Mouse (Mus musculus): ENCODE results near the gene Cdk20. TPM values are rescaled to one million over a fixed set of nuclear protein-coding genes. Genes with fewer than 3 reads are reported as not detected.

Gene Cdk20
- polyA plus RNA-seq (2012; rRNA removed) = 5.4 and 5.8 TPM in 2 replicates

DNA sequence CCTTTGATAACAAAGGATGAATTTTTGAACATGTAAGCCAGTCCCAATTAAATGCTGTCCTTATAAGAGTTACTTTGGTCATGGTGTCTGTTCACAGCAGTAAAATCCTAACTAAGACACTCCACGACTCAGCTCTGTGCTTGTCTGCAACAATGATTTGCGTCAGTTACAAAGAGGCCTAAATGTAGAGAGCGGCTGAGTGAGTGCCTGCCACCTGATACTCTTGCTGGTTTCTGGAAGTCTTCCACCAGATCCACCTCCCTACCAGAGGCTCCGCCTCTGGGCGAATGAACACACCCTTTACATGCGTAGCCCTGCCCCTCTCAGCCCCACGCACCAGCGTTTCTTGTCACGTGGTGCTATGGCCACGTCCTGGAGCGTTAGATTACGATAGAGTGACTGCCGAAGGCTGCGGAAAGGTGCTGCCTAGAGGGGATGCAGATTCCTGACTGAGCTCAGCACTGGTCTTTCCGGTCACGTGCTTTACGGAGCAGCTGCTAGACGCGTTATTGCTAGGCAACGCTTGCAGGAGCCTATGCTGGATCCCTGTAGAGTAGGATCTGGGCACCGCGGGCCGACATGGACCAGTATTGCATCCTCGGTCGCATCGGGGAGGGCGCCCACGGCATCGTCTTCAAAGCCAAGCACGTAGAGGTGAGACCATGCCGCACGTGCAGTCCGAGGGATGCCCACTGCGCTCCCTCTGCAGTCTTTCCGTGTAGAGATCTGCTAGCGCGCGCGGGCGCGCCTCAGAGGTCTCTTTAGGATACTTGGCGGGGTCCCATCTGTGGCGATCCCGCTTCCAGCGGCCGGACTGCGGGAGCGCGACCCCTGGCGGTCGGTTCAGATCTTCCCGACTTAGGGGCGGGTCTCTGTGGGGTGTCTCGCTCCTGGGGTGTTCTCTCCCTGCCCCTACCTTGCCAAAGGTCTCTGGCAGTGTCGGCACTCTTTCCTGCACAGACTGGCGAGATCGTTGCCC lies at the start of gene Cdk20:
Gene Cdk20, plus strand, starts transcription at position 298 of the 979 bp plus-strand sequence.
- Histone ChIP-seq H3K27me3 (ENCODE audit: control insufficient read depth, insufficient read depth, low read length) (no peaks in the 10 kb centered on the region), H3K4me3 (ENCODE audit: low read depth, low read length) (peak within 1 kb of the TSS; percentile 71), H3K27ac (ENCODE audit: insufficient read depth, low read depth, low read length) (peak within 1 kb of the TSS; percentile 53), H3K36me3 (ENCODE audit: control insufficient read depth, insufficient read depth, low read length) (no peaks in the 10 kb centered on the region), H3K4me1 (ENCODE audit: control insufficient read depth, insufficient read depth, insufficient read length, low read length) (peaks cover 2% of the 10 kb centered on the region; the same call in 1 of the 2 replicates)
- TF ChIP-seq POLR2A (IDR thresholded peaks at IDR 0.05; ENCODE audit: low read depth, low read length) (peak; percentile 50; the same call in 1 of the 2 replicates), CTCF (IDR thresholded peaks at IDR 0.05; ENCODE audit: extremely low read depth, insufficient read length, insufficient replicate concordance, low read depth, low read length) (peak; percentile 81)
- under 1% methylated on average over 57 of the region's 57 CpGs for WGBS

DNA sequence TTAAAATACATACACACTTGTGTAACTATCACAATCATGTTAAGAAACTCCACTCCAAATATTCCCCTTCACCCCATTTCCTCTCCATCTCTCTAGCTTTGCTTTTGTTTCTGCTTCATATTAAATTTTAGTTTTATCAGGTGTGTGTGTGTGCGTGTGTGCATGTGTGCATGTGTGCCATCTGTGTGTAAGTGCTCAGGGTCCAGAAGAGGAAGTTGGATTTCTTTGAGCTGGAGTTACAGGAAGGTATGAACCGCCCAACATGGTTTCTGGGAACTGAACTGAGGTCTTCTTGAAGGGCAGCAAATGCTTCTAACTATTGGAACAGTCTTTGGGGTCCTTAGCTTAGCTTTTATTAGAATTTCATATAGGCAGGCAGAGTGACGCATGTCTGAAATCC lies 47.2 kb upstream of the Cdk20 start:
- no peaks in the 10 kb centered on the region for H3K27me3 ChIP-seq (ENCODE audit: control insufficient read depth, insufficient read depth, low read length)
- 87% methylated on average over 3 of the region's 3 CpGs for WGBS
- no peak overlapping the region for H3K4me3 ChIP-seq (ENCODE audit: low read depth, low read length)
- no peaks in the 10 kb centered on the region for H3K36me3 ChIP-seq (ENCODE audit: control insufficient read depth, insufficient read depth, low read length)
- TF ChIP-seq CTCF (IDR thresholded peaks at IDR 0.05; ENCODE audit: extremely low read depth, insufficient read length, insufficient replicate concordance, low read depth, low read length) (no peak), POLR2A (IDR thresholded peaks at IDR 0.05; ENCODE audit: low read depth, low read length) (no peak)
- no peak overlapping the region for H3K27ac ChIP-seq (ENCODE audit: insufficient read depth, low read depth, low read length)
- H3K4me1 ChIP-seq (ENCODE audit: control insufficient read depth, insufficient read depth, insufficient read length, low read length) = no peaks in the 10 kb centered on the region

- no peaks in the 10 kb centered on the region for H3K27me3 ChIP-seq (ENCODE audit: control insufficient read depth, insufficient read depth, low read length)
- WGBS = 24% methylated on average over 2 of the region's 2 CpGs
- H3K36me3 ChIP-seq (ENCODE audit: control insufficient read depth, insufficient read depth, low read length) = no peaks in the 10 kb centered on the region
- no peak overlapping the region for H3K4me3 ChIP-seq (ENCODE audit: low read depth, low read length)
- no peak overlapping the region for H3K27ac ChIP-seq (ENCODE audit: insufficient read depth, low read depth, low read length)
- no peak for TF ChIP-seq CTCF (IDR thresholded peaks at IDR 0.05; ENCODE audit: extremely low read depth, insufficient read length, insufficient replicate concordance, low read depth, low read length)
- TF ChIP-seq POLR2A (IDR thresholded peaks at IDR 0.05; ENCODE audit: low read depth, low read length) = no peak
- H3K4me1 ChIP-seq (ENCODE audit: control insufficient read depth, insufficient read depth, insufficient read length, low read length) = no peaks in the 10 kb centered on the region
These were observed 46.1 kb upstream of the Cdk20 start for GRCm38 (mm10) chr13:64386048-64386447.

- TF ChIP-seq CTCF (IDR thresholded peaks at IDR 0.05; ENCODE audit: extremely low read depth, insufficient read length, insufficient replicate concordance, low read depth, low read length) (no peak), POLR2A (IDR thresholded peaks at IDR 0.05; ENCODE audit: low read depth, low read length) (no peak)
- Histone ChIP-seq H3K36me3 (ENCODE audit: control insufficient read depth, insufficient read depth, low read length) (no peaks in the 10 kb centered on the region), H3K4me1 (ENCODE audit: control insufficient read depth, insufficient read depth, insufficient read length, low read length) (no peaks in the 10 kb centered on the region), H3K27me3 (ENCODE audit: control insufficient read depth, insufficient read depth, low read length) (no peaks in the 10 kb centered on the region), H3K27ac (ENCODE audit: insufficient read depth, low read depth, low read length) (no peak overlapping the region), H3K4me3 (ENCODE audit: low read depth, low read length) (no peak overlapping the region)
- WGBS = 52% methylated on average over 4 of the region's 4 CpGs
These were observed 43.7 kb upstream of the Cdk20 start for GRCm38 (mm10) chr13:64388415-64388814.

DNA sequence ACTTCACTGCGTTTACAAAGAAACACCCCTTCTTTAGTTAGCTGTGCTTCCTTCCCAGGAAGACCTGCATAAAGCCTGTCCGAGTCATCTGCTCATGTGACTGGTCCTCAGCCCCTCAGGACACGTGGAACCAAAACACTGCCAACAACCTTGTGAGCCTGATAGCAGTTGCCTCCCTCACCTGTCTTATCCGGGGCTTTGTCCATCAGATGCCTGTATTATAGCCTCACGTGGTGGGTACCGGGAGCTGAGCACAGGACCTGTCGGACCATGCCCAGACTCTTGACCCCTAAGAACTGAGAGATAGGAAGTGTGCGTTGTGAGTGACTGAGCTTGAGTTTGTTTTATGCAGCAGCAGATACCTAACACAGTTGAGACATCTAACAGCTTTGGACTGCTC lies 35.1 kb upstream of the Cdk20 start:
- 45% methylated on average over 8 of the region's 8 CpGs for WGBS
- no peaks in the 10 kb centered on the region for H3K27me3 ChIP-seq (ENCODE audit: control insufficient read depth, insufficient read depth, low read length)
- no peak overlapping the region for H3K27ac ChIP-seq (ENCODE audit: insufficient read depth, low read depth, low read length)
- H3K4me3 ChIP-seq (ENCODE audit: low read depth, low read length) = no peak overlapping the region
- no peaks in the 10 kb centered on the region for H3K4me1 ChIP-seq (ENCODE audit: control insufficient read depth, insufficient read depth, insufficient read length, low read length)
- TF ChIP-seq CTCF (IDR thresholded peaks at IDR 0.05; ENCODE audit: extremely low read depth, insufficient read length, insufficient replicate concordance, low read depth, low read length) (no peak), POLR2A (IDR thresholded peaks at IDR 0.05; ENCODE audit: low read depth, low read length) (no peak)
- H3K36me3 ChIP-seq (ENCODE audit: control insufficient read depth, insufficient read depth, low read length) = no peaks in the 10 kb centered on the region

GRCm38 (mm10) chr13:64398065-64398464 lies 34.0 kb upstream of the Cdk20 start:
- Histone ChIP-seq H3K4me3 (ENCODE audit: low read depth, low read length) (no peak overlapping the region), H3K27me3 (ENCODE audit: control insufficient read depth, insufficient read depth, low read length) (no peaks in the 10 kb centered on the region), H3K36me3 (ENCODE audit: control insufficient read depth, insufficient read depth, low read length) (no peaks in the 10 kb centered on the region), H3K4me1 (ENCODE audit: control insufficient read depth, insufficient read depth, insufficient read length, low read length) (no peaks in the 10 kb centered on the region), H3K27ac (ENCODE audit: insufficient read depth, low read depth, low read length) (no peak overlapping the region)
- TF ChIP-seq CTCF (IDR thresholded peaks at IDR 0.05; ENCODE audit: extremely low read depth, insufficient read length, insufficient replicate concordance, low read depth, low read length) = no peak
- WGBS = 91% methylated on average over 1 of the region's 1 CpGs

- H3K27ac ChIP-seq (ENCODE audit: insufficient read depth, low read depth, low read length) = no peak overlapping the region
- no peaks in the 10 kb centered on the region for H3K36me3 ChIP-seq (ENCODE audit: control insufficient read depth, insufficient read depth, low read length)
- no peak overlapping the region for H3K4me3 ChIP-seq (ENCODE audit: low read depth, low read length)
- 63% methylated on average over 3 of the region's 3 CpGs for WGBS
- no peaks in the 10 kb centered on the region for H3K4me1 ChIP-seq (ENCODE audit: control insufficient read depth, insufficient read depth, insufficient read length, low read length)
- TF ChIP-seq POLR2A (IDR thresholded peaks at IDR 0.05; ENCODE audit: low read depth, low read length) (no peak), CTCF (IDR thresholded peaks at IDR 0.05; ENCODE audit: extremely low read depth, insufficient read length, insufficient replicate concordance, low read depth, low read length) (no peak)
- H3K27me3 ChIP-seq (ENCODE audit: control insufficient read depth, insufficient read depth, low read length) = no peaks in the 10 kb centered on the region
These were observed 32.2 kb upstream of the Cdk20 start for GRCm38 (mm10) chr13:64399906-64400305.

Data from small intestine, adult 2 months (tissue).